Mouse (Mus musculus) brain, embryonic 14.5 days (tissue): ENCODE measurements around the gene Tmbim7.

Source experiments
- CTCF ChIP-seq: fragments of 200-500 bp; IDR thresholded peaks from 2 replicates; pipeline ENCODE4 v1.5.1; 2012; ENCODE audit warnings: inconsistent platforms, mild to moderate bottlenecking, moderate library complexity, borderline replicate concordance; ENCODE audit not compliant: insufficient read depth, insufficient read length; ENCODE audit errors: extremely low read depth
- POLR2A ChIP-seq: fragments of 200-500 bp; IDR thresholded peaks from 2 replicates; pipeline ENCODE4 v1.6.1; 2012; ENCODE audit warnings: mild to moderate bottlenecking, inconsistent platforms, borderline replicate concordance; ENCODE audit not compliant: poor library complexity, insufficient read depth, insufficient read length, severe bottlenecking; ENCODE audit errors: extremely low read depth

- TF ChIP-seq CTCF: no peak
- no peak for TF ChIP-seq POLR2A
Measured at GRCm38 (mm10) chr5:3696031-3696430, 45.0 kb downstream of the Tmbim7 start.
